Mouse (Mus musculus) bone marrow, adult 2 months (tissue): Measurements from ENCODE around the gene Capn11. TPM values are rescaled to one million over a fixed set of nuclear protein-coding genes. Genes with fewer than 3 reads are reported as not detected.
A peak's percentile ranks its signal among the peaks of the same experiment; 100 is the strongest.

ENCODE experiments used
- H3K27ac ChIP-seq: fragments of 200-500 bp; 2 replicates; pipeline ENCODE4 v1.5.1; 2012; ENCODE audit warnings: low read depth, mild to moderate bottlenecking, control low read depth, inconsistent platforms, low read length; ENCODE audit not compliant: control insufficient read depth, poor library complexity, insufficient read depth
- H3K4me1 ChIP-seq: fragments of 200-500 bp; 2 replicates; pipeline ENCODE4 v1.6.1; 2011; ENCODE audit warnings: low read length; ENCODE audit not compliant: control insufficient read depth, insufficient read depth
- H3K4me3 ChIP-seq: fragments of 200-500 bp; replicated peaks from 2 replicates; pipeline ENCODE3; 2011; ENCODE audit warnings: mild to moderate bottlenecking, low read depth, low read length, control low read depth; ENCODE audit not compliant: control insufficient read depth
- CTCF ChIP-seq: fragments of 200-500 bp; IDR thresholded peaks from 2 replicates; pipeline ENCODE4 v1.5.1; 2011; ENCODE audit warnings: low read length, control low read depth; ENCODE audit not compliant: control insufficient read depth, insufficient read depth
- POLR2A ChIP-seq: fragments of 200-500 bp; IDR thresholded peaks from 2 replicates; pipeline ENCODE4 v1.6.1; 2011; ENCODE audit warnings: low read depth, mild to moderate bottlenecking, control low read depth, low read length, borderline replicate concordance; ENCODE audit not compliant: control insufficient read depth
- WGBS: fragments of 180-500 bp; shearing (Covaris S2); methylation state at CpG from one replicate; pipeline ENCODE4 v1.1.7; 2018; 5-methylcytosine and 5-hydroxymethylcytosine counted together
- polyA plus RNA-seq: library from polyadenylated mRNA; stranded (reverse); fragments of >200 nt; gene quantifications from 2 replicates; pipeline ENCODE4 v1.2.4, GENCODE M21; 2011; ENCODE audit warnings: low replicate concordance; ENCODE audit not compliant: missing spikeins, insufficient read depth, insufficient read length

The Capn11 gene
- polyA plus RNA-seq, 1 experiment = 6.7 TPM

DNA sequence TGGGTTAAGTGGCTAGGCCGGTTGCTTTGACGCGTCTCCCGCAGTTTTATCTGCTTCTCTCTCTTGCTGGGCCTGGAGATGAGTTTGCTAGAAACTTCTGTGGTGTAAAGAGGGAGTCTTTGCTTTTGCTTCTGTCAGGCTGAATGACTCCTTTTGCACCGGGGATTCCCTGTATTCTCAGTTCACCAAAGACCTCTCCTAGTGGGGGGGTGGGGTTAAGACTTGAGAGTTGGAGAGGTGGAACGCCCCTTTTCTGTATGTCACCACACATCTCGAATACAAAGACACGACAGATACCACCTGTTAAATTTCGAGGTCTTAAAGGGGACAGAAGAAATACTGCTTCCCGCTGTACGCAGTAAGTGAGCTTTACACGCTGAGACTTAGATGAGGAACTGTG lies 27.6 kb upstream of the Capn11 start, which contains the start of gene Tmem63b:
Gene Tmem63b (minus strand): TSS at position 190 of the 400 bp plus-strand sequence.
- under 1% methylated on average over 12 of the region's 12 CpGs for WGBS
- Histone ChIP-seq H3K4me1 (peaks cover 3% of the 10 kb centered on the region), H3K27ac (peak within 1 kb of the TSS; percentile 50), H3K4me3 (peak within 1 kb of the TSS; percentile 97)
- no peak for TF ChIP-seq CTCF
- TF ChIP-seq POLR2A = no peak

GRCm38 (mm10) chr17:45686093-45686619 lies 27.0 kb upstream of the Capn11 start, which contains the start of gene Mrpl14:
TSS of gene Mrpl14 (plus strand) at chr17:45686322.
- peak within 1 kb of the TSS; percentile 50 for H3K27ac ChIP-seq
- peaks cover 3% of the 10 kb centered on the region for H3K4me1 ChIP-seq
- H3K4me3 ChIP-seq = peak within 1 kb of the TSS; percentile 97
- 1% methylated on average over 37 of the region's 50 CpGs for WGBS
- TF ChIP-seq CTCF (no peak), POLR2A (peak; percentile 71; the same call in 1 of the 2 replicates)

- WGBS = 2% methylated on average over 58 of the region's 58 CpGs
- Histone ChIP-seq H3K4me3 (peak overlapping the region; percentile 70), H3K27ac (peak overlapping the region; percentile 24; the same call in 1 of the 2 replicates), H3K4me1 (peaks cover 3% of the 10 kb centered on the region)
- TF ChIP-seq POLR2A (no peak), CTCF (no peak)
Measured at GRCm38 (mm10) chr17:45685171-45686092, 26.3 kb upstream of the Capn11 start.

- 51% methylated on average over 14 of the region's 14 CpGs for WGBS
- TF ChIP-seq POLR2A (no peak), CTCF (no peak)
- Histone ChIP-seq H3K27ac (no peak overlapping the region), H3K4me3 (no peak overlapping the region), H3K4me1 (peaks cover 3% of the 10 kb centered on the region)
Measured at GRCm38 (mm10) chr17:45684667-45685131, 25.6 kb upstream of the Capn11 start.

GRCm38 (mm10) chr17:45682843-45683242 lies 23.7 kb upstream of the Capn11 start:
- 69% methylated on average over 4 of the region's 4 CpGs for WGBS
- H3K4me1 ChIP-seq = peaks cover 3% of the 10 kb centered on the region
- TF ChIP-seq CTCF = no peak
- no peak for TF ChIP-seq POLR2A

DNA sequence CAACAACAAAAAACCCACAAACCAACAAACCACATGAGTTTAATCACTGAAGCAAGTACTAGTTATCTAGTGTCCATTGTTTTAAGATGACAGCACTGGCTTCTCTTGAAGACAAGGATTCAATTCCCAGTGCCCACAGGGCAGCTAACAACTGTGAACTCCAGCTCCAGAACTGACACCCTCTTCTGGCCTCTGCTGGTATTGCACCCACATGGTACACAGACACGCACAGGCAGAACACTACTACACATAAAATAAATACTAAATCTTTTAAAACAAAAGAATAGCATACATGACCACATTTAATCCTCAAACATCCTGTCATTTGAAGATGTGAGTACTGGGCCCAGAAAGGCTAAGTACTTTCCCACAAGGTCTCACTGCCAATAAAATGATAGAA lies 22.5 kb upstream of the Capn11 start:
- WGBS = 93% methylated on average over 1 of the region's 1 CpGs
- TF ChIP-seq POLR2A (no peak), CTCF (peak; percentile 35; the same call in 1 of the 2 replicates)
- no peak overlapping the region for H3K4me3 ChIP-seq
- no peak overlapping the region for H3K27ac ChIP-seq
- no peaks in the 10 kb centered on the region for H3K4me1 ChIP-seq

More at GRCm38 (mm10) chr17:45682843-45683242, 23.7 kb upstream of the Capn11 start:
- Histone ChIP-seq H3K27ac (no peak overlapping the region), H3K4me3 (no peak overlapping the region)

DNA sequence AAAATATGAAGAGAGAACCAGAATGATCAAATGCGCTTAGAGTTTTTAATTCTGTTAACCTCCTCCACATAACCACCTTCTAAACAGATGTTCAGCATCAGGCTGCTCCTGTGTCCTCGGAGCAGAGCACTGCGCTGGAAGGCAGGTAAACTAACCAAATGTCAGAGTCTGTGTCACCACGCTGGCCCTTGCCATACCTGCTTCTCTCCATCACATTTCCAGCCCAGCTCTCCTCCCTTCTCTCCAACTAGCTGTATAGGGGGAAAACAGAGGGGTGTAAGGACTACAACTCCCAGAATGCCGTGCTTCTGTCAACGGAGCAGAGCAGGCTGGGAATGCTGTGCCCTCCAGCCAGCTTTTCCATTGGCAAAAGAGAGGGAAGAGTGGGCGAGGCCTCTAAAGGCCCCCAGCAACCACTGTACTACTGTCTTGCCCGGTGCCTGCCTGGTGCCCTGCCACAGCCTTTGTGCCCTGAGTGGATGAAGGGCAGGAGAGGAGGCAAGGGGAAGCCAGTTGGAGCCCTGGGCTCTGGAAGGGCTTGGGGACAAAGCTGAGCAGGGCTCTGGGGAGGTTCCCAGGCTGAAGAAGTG lies 21.4 kb upstream of the Capn11 start:
- Histone ChIP-seq H3K27ac (no peak overlapping the region), H3K4me3 (no peak overlapping the region), H3K4me1 (no peaks in the 10 kb centered on the region)
- 70% methylated on average over 8 of the region's 8 CpGs for WGBS
- TF ChIP-seq CTCF = no peak
- TF ChIP-seq POLR2A = no peak

GRCm38 (mm10) chr17:45678106-45678505 lies 19.0 kb upstream of the Capn11 start:
- 34% methylated on average over 7 of the region's 7 CpGs for WGBS
- H3K27ac ChIP-seq = no peak overlapping the region
- no peak overlapping the region for H3K4me3 ChIP-seq
- TF ChIP-seq POLR2A (no peak), CTCF (peak; percentile 64)
- no peaks in the 10 kb centered on the region for H3K4me1 ChIP-seq
